Mouse (Mus musculus) ES-E14 (cell line): Measurements from ENCODE around the gene Eef1a1.

ENCODE experiments used
- CHD2 ChIP-seq: IDR thresholded peaks from 2 replicates; pipeline ENCODE4 v1.6.1; 2014; ENCODE audit warnings: mild to moderate bottlenecking, low read depth, low read length, inconsistent platforms
- HCFC1 ChIP-seq: IDR thresholded peaks from 2 replicates; pipeline ENCODE4 v1.6.1; 2012; ENCODE audit warnings: low read length, inconsistent platforms, borderline replicate concordance; ENCODE audit not compliant: insufficient read depth
- MAFK ChIP-seq: IDR thresholded peaks from 2 replicates; pipeline ENCODE4 v1.6.1; 2014; ENCODE audit warnings: mild to moderate bottlenecking, low read depth, low read length, inconsistent platforms; ENCODE audit not compliant: insufficient read depth
- ZC3H11A ChIP-seq: IDR thresholded peaks from 2 replicates; pipeline ENCODE4 v1.6.1; 2012; ENCODE audit warnings: low read depth, mild to moderate bottlenecking, inconsistent platforms, low read length, borderline replicate concordance
- ZNF384 ChIP-seq: IDR thresholded peaks from 2 replicates; pipeline ENCODE4 v1.6.1; 2012; ENCODE audit warnings: low read depth, low read length, inconsistent platforms

DNA sequence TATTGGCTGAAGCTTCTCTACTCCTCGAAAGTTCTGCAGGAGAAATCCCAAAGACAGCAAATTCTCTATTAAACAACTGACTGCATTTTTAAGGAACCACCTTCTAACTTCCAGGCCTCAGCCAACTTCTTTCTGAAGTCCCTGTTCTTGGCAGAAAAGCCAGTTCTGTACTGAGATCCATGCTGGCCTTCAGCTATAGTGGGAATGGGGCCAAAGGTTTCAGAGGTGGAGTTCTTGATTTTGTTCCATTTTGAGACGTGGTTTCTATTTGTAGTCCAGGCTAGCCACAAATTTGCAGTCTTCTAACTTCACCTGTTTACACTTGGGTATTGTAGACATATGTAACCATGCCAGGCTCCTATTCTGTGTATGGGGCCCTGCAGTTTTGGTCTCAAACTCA, 37.3 kb upstream of the Eef1a1 start:
- TF ChIP-seq ZC3H11A: no peak
- TF ChIP-seq ZNF384: no peak
- TF ChIP-seq HCFC1: no peak
- no peak for TF ChIP-seq MAFK
- no peak for TF ChIP-seq CHD2
